9 mouse cellular contexts compared by ENCODE assay signal in the genomic region with DNA sequence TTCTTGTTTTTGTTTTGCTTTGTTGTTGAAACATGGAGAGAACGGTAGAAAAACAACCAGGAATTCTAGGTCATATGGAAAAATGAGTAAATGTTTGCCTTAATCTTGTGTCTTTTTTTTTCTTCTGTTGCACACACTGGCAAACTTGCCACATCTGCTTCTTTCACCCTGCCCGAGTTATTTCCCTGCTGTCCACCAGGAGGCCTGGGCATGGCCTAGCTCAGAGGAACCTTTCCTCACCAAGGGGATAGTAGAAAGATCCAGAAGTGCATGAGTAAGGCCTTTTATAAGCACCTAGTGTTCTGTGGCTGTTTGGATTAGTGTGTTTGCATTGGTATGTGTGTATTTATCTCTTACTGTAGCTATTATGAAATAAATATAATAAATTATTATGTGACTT. TPM values are rescaled to one million over a fixed set of nuclear protein-coding genes. Genes with fewer than 3 reads are reported as not detected.
DNase-seq lines count a peak whose midpoint lies in the region; ATAC-seq and TF ChIP-seq lines count a peak whose summit lies in the region.
"Had no signal": no experiment of that assay in that cellular context is flagged by ENCODE, and none has a peak within 500 bp of the region (broad histone marks: within the 10 kb centered on the region; RNA-seq: fewer than 3 reads in every experiment).

No protein-coding gene starts in this region.

- no peak overlapping the region for H3K4me3 ChIP-seq in heart, embryonic 11.5 days (ENCODE audit: low read depth, low read length)
- H3K4me3 ChIP-seq in kidney, postnatal 0 days (replicated peaks; ENCODE audit: low read depth, low read length): no peak overlapping the region
- H3K4me3 ChIP-seq: liver, embryonic 13.5 days had no signal

- H3K27me3 ChIP-seq in heart, embryonic 11.5 days (ENCODE audit: control insufficient read depth, insufficient read depth, low read length): no peaks in the 10 kb centered on the region
- H3K27me3 ChIP-seq in kidney, postnatal 0 days (ENCODE audit: insufficient read depth, low read length): no peaks in the 10 kb centered on the region
- H3K27me3 ChIP-seq: liver, embryonic 13.5 days had no signal

- no peak overlapping the region for H3K27ac ChIP-seq in heart, embryonic 11.5 days (ENCODE audit: low read depth, low read length)
- H3K27ac ChIP-seq in kidney, postnatal 0 days: no peak overlapping the region
- H3K27ac ChIP-seq: liver, embryonic 13.5 days had no signal

- H3K9ac ChIP-seq in heart, embryonic 11.5 days (ENCODE audit: low read depth, low read length): no peak overlapping the region
- H3K9ac ChIP-seq in kidney, postnatal 0 days (ENCODE audit: low read depth, low read length): no peak overlapping the region
- H3K9ac ChIP-seq: liver, embryonic 13.5 days had no signal

- H3K4me1 ChIP-seq in heart, embryonic 11.5 days (ENCODE audit: control insufficient read depth, insufficient read depth, low read length): no peaks in the 10 kb centered on the region
- no peaks in the 10 kb centered on the region for H3K4me1 ChIP-seq in kidney, postnatal 0 days (replicated peaks; ENCODE audit: insufficient read depth, low read length)
- H3K4me1 ChIP-seq: liver, embryonic 13.5 days had no signal

- peak; percentile 80 for DNase-seq in heart, adult 11 months
- DNase-seq in urinary bladder, postnatal 14 days (ENCODE audit: low spot score): peak; percentile 32
- DNase-seq in urinary bladder, postnatal 10 days (ENCODE audit: low spot score): no peak
- DNase-seq in kidney, postnatal 0 days (ENCODE audit: low spot score): peak; percentile 37
- DNase-seq in thymus, postnatal 25 days: peak; percentile 7
- no peak for DNase-seq in frontal cortex, adult 2 months (ENCODE audit: extremely low spot score in 1 of 2, low spot score in 1 of 2)
- DNase-seq: liver, embryonic 13.5 days had no signal

- H3K4me2 ChIP-seq in heart, embryonic 11.5 days: no peak overlapping the region
- no peak overlapping the region for H3K4me2 ChIP-seq in kidney, postnatal 0 days (ENCODE audit: low read length)
- H3K4me2 ChIP-seq: liver, embryonic 13.5 days had no signal

- peak; percentile 74 for TF ChIP-seq CTCF in kidney, postnatal 0 days (IDR thresholded peaks at IDR 0.05; ENCODE audit: low read depth)

- WGBS in heart, embryonic 11.5 days (ENCODE audit: insufficient replicate concordance): 50% methylated on average over 2 of the region's 2 CpGs
- 62% methylated on average over 2 of the region's 2 CpGs for WGBS in kidney, postnatal 0 days

- no peak for ATAC-seq in heart, embryonic 11.5 days (replicated peaks; ENCODE audit: insufficient number of reproducible peaks, low FRiP score, low TSS enrichment)
- ATAC-seq in kidney, postnatal 0 days (replicated peaks; ENCODE audit: low FRiP score, low read depth): 0 out of 2 replicates have a peak, but pooled peaks have one; percentile 40
- no peak for ATAC-seq in monocyte, adult 5-6 weeks (replicated peaks; ENCODE audit: insufficient number of reproducible peaks, low FRiP score, low TSS enrichment, poor library complexity, severe bottlenecking)

- H3K36me3 ChIP-seq in heart, embryonic 11.5 days (ENCODE audit: control insufficient read depth, insufficient read depth, low read length): no peaks in the 10 kb centered on the region
- H3K36me3 ChIP-seq in kidney, postnatal 0 days (ENCODE audit: insufficient read depth, low read length): no peaks in the 10 kb centered on the region
- H3K36me3 ChIP-seq: liver, embryonic 13.5 days had no signal

- H3K9me3 ChIP-seq in heart, embryonic 11.5 days (replicated peaks; ENCODE audit: control insufficient read depth, low read length): no peaks in the 10 kb centered on the region
- H3K9me3 ChIP-seq in kidney, postnatal 0 days (replicated peaks; ENCODE audit: low read length): no peaks in the 10 kb centered on the region
- H3K9me3 ChIP-seq: liver, embryonic 13.5 days had no signal

RNA-seq across cellular contexts. Expression of a gene that starts 34.2 kb away (rescaled TPM):
- 0.23 and 0.54 TPM in 2 replicates for polyA plus RNA-seq in heart, embryonic 11.5 days (2014; fragmentation: Nextera tagmentation; extraction: Ambion mirVana)
- 2.3 and 3.5 TPM in 2 replicates for polyA plus RNA-seq in kidney, postnatal 0 days (2015; fragmentation: Nextera tagmentation; extraction: Ambion mirVana)
- 0.30 and 0.36 TPM in 2 replicates for polyA plus RNA-seq in frontal cortex, adult 2 months (2012; rRNA removed)
- not detected in 3 replicates for total RNA-seq in monocyte, adult 5-6 weeks (2017)

Comparison
In these comparisons a context has a peak if more than half of its experiments do, and no peak if none do; other contexts are left out.
1. DNase-seq: peak in heart, adult 11 months (single experiment), urinary bladder, postnatal 14 days (single experiment), kidney, postnatal 0 days (single experiment) and thymus, postnatal 25 days (single experiment); none in urinary bladder, postnatal 10 days (single experiment) and frontal cortex, adult 2 months (0 of 2).